Comparison of ENCODE assay signal across 9 mouse cellular contexts in the genomic region with DNA sequence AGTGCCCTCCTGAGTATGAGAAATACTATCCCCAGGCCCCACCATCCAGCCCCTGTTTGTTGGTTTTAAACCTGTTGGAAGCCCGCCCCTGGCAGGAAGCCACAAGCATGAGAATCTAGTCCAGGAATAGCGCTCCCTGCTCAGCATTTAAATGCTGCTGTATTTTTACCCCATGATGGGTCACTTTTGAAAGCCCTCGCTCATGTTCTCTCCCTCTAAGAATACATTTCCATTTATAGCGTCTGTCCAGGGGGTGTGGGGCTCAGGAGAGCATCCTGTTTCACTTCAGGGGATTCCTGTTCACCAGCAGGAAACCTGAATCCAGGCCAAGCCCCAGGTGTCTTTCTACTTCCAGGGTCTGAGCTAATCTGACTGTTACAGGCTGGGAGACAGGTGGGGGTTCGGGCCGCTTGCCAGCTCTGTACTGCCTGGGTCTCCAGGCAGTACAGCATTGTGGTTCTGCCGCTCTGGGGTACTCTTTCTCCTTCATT. TPM values are rescaled to one million over a fixed set of nuclear protein-coding genes. Genes with fewer than 3 reads are reported as not detected.
DNase-seq lines count a peak whose midpoint lies in the region; ATAC-seq and TF ChIP-seq lines count a peak whose summit lies in the region.
"Had no signal": no experiment of that assay in that cellular context is flagged by ENCODE, and none has a peak within 500 bp of the region (broad histone marks: within the 10 kb centered on the region; RNA-seq: fewer than 3 reads in every experiment).

No protein-coding gene starts in this region.

- H3K9ac ChIP-seq in lung, embryonic 16.5 days (ENCODE audit: low read length) = no peak overlapping the region
- H3K9ac ChIP-seq in stomach, postnatal 0 days (ENCODE audit: low read length) = peak overlapping the region; percentile 43; the same call in 1 of the 2 replicates
- H3K9ac ChIP-seq: liver, embryonic 14.5 days had no signal

- H3K27me3 ChIP-seq in megakaryocyte, embryonic 14.5 days (replicated peaks) = no peaks in the 10 kb centered on the region
- no peaks in the 10 kb centered on the region for H3K27me3 ChIP-seq in lung, embryonic 16.5 days (ENCODE audit: control insufficient read depth, insufficient read depth, low read depth, low read length)
- H3K27me3 ChIP-seq in stomach, postnatal 0 days (ENCODE audit: control insufficient read depth, insufficient read depth, low read length) = no peaks in the 10 kb centered on the region

- no peaks in the 10 kb centered on the region for H3K9me3 ChIP-seq in megakaryocyte, embryonic 14.5 days
- no peaks in the 10 kb centered on the region for H3K9me3 ChIP-seq in lung, embryonic 16.5 days (ENCODE audit: control insufficient read depth, low read length)
- no peaks in the 10 kb centered on the region for H3K9me3 ChIP-seq in stomach, postnatal 0 days (ENCODE audit: control insufficient read depth, low read length)

- no peak for TF ChIP-seq EP300 in stomach, postnatal 0 days (optimal IDR thresholded peaks at IDR 0.05)

- peak overlapping the region; percentile 73 for H3K27ac ChIP-seq in lung, embryonic 16.5 days (ENCODE audit: low read length)
- H3K27ac ChIP-seq in stomach, postnatal 0 days (replicated peaks) = peak overlapping the region; percentile 91
- H3K27ac ChIP-seq: liver, embryonic 14.5 days had no signal

- peak; percentile 9; the same call in 1 of the 2 replicates for TF ChIP-seq CTCF in stomach, postnatal 0 days (IDR thresholded peaks at IDR 0.05; ENCODE audit: low read depth)

- H3K4me3 ChIP-seq in megakaryocyte, embryonic 14.5 days (replicated peaks) = peak overlapping the region; percentile 74
- no peak overlapping the region for H3K4me3 ChIP-seq in lung, embryonic 16.5 days (ENCODE audit: low read length)
- no peak overlapping the region for H3K4me3 ChIP-seq in stomach, postnatal 0 days (ENCODE audit: low read depth, low read length)

- peak; percentile 93 to 95 for DNase-seq in cerebellum, postnatal 36 days
- DNase-seq in heart, adult 8-10 months (ENCODE audit: low spot score) = peak; percentile 91
- peak; percentile 66 for DNase-seq in kidney, adult 9 months
- DNase-seq in stomach, postnatal 0 days (ENCODE audit: low spot score) = peak; percentile 57
- no peak for DNase-seq in thymus, adult 18-20 months

- peaks cover 95% of the 10 kb centered on the region for H3K4me1 ChIP-seq in megakaryocyte, embryonic 14.5 days
- peaks cover 30% of the 10 kb centered on the region for H3K4me1 ChIP-seq in lung, embryonic 16.5 days (replicated peaks; ENCODE audit: control insufficient read depth, insufficient read depth, low read length)
- peaks cover 23% of the 10 kb centered on the region for H3K4me1 ChIP-seq in stomach, postnatal 0 days (replicated peaks; ENCODE audit: control insufficient read depth, insufficient read depth)

- ATAC-seq in megakaryocyte, adult 5-6 weeks (ENCODE audit: poor library complexity, severe bottlenecking) = no peak
- peak; percentile 15 for ATAC-seq in lung, embryonic 16.5 days (ENCODE audit: low read depth)
- ATAC-seq in stomach, postnatal 0 days (ENCODE audit: low FRiP score, low TSS enrichment) = peak; percentile 28; the same call in 1 of the 2 replicates

- peaks cover 27% of the 10 kb centered on the region for H3K36me3 ChIP-seq in megakaryocyte, embryonic 14.5 days (replicated peaks; ENCODE audit: low read length)
- H3K36me3 ChIP-seq in lung, embryonic 16.5 days (ENCODE audit: control insufficient read depth, insufficient read depth, low read length) = no peaks in the 10 kb centered on the region; the same call in 1 of the 2 replicates
- H3K36me3 ChIP-seq in stomach, postnatal 0 days (ENCODE audit: control insufficient read depth, insufficient read depth, low read length) = no peaks in the 10 kb centered on the region

- H3K4me2 ChIP-seq in lung, embryonic 16.5 days (ENCODE audit: low read depth, low read length) = no peak overlapping the region
- peak overlapping the region; percentile 5; the same call in 1 of the 2 replicates for H3K4me2 ChIP-seq in stomach, postnatal 0 days (replicated peaks; ENCODE audit: low read depth)

- 53% methylated on average over 7 of the region's 7 CpGs for WGBS in lung, embryonic 16.5 days
- WGBS in stomach, postnatal 0 days = 43% methylated on average over 7 of the region's 7 CpGs

RNA-seq across cellular contexts. Expression of a gene that starts 34.3 kb away (rescaled TPM):
- 11.6 and 65.1 TPM in 2 replicates for polyA plus RNA-seq in megakaryocyte, embryonic 14.5 days (2012; ENCODE audit: insufficient read depth, low replicate concordance)
- total RNA-seq in megakaryocyte, adult 5-6 weeks (2015) = 265 and 280 TPM in 2 replicates
- 58.9 and 72.1 TPM in 2 replicates for total RNA-seq in megakaryocyte, adult 5-6 weeks (2017)
- total RNA-seq in heart, adult 8-10 months (2022) = 10 to 100 TPM; 51.1 to 75.8 (median 59.4) TPM
- 25.2 and 28.4 TPM in 2 replicates for polyA plus RNA-seq in lung, embryonic 16.5 days (2015; fragmentation: Nextera tagmentation; extraction: Ambion mirVana)
- 27.7 and 33.1 TPM in 2 replicates for polyA plus RNA-seq in stomach, postnatal 0 days (2015; fragmentation: Nextera tagmentation; extraction: Ambion mirVana)

RNA-seq across cellular contexts. Expression of a gene that starts 34.9 kb away (rescaled TPM):
- 21.0 and 26.5 TPM in 2 replicates for polyA plus RNA-seq in megakaryocyte, embryonic 14.5 days (2012; ENCODE audit: insufficient read depth, low replicate concordance)
- 18.9 and 22.1 TPM in 2 replicates for total RNA-seq in megakaryocyte, adult 5-6 weeks (2015)
- total RNA-seq in megakaryocyte, adult 5-6 weeks (2017) = 9.6 and 16.3 TPM in 2 replicates
- 10 to 100 TPM; 52.7 to 57.9 (median 55.4) TPM for total RNA-seq in heart, adult 8-10 months (2022)
- 84.3 and 94.6 TPM in 2 replicates for polyA plus RNA-seq in lung, embryonic 16.5 days (2015; fragmentation: Nextera tagmentation; extraction: Ambion mirVana)
- 64.2 and 65.5 TPM in 2 replicates for polyA plus RNA-seq in stomach, postnatal 0 days (2015; fragmentation: Nextera tagmentation; extraction: Ambion mirVana)

Comparison
In these comparisons a context has a peak if more than half of its experiments do, and no peak if none do; other contexts are left out.
1. DNase-seq: peak in cerebellum, postnatal 36 days (2 of 2), heart, adult 8-10 months (single experiment), kidney, adult 9 months (single experiment) and stomach, postnatal 0 days (single experiment); none in thymus, adult 18-20 months (0 of 2).